Mouse (Mus musculus) heart, postnatal 14 days (tissue): ENCODE measurements around the gene Grm8. TPM values are rescaled to one million over a fixed set of nuclear protein-coding genes. Genes with fewer than 3 reads are reported as not detected.

ENCODE experiments used
- DNase-seq, 2 experiments: peaks; one replicate each; pipeline ENCODE4 v3.0.0; 2021 to 2022
- intact Hi-C: fragments of 180-260 bp; cut with DNase I; formaldehyde crosslinking; loops from one replicate; pipeline ENCODE4 v1.15.1; 2025
- long read RNA-seq, 2 experiments: library from polyadenylated mRNA; stranded (forward); transcript quantifications; one replicate each; pipeline ENCODE4 v2.0.0; 2021
- total RNA-seq, 2 experiments: library from RNA; stranded (reverse); gene quantifications; 2 replicates each; pipeline ENCODE4 v1.2.3; 2021

The Grm8 gene
- total RNA-seq = under 1 TPM; 0.07 to 0.20 TPM
- long read RNA-seq, experiment 1 = 0 reads
- long read RNA-seq, experiment 2 = 0 reads

GRCm38 (mm10) chr6:28135001-28135401, at the start of gene Grm8:
TSS of gene Grm8 (minus strand) at chr6:28135178.
- intact Hi-C loops = no loop called here
- peak; percentile 12 to 13 for DNase-seq

- peak in 1 of 2 experiments; percentile 1 for DNase-seq
- intact Hi-C loops = no loop called here
Observed at GRCm38 (mm10) chr6:28169851-28170539, 35.0 kb upstream of the Grm8 start.

GRCm38 (mm10) chr6:28160399-28160798, 25.4 kb upstream of the Grm8 start:
- intact Hi-C loops = no loop called here
- no peak for DNase-seq

GRCm38 (mm10) chr6:28146445-28146844, 11.5 kb upstream of the Grm8 start:
- intact Hi-C loops = no loop called here
- DNase-seq = no peak

GRCm38 (mm10) chr6:28142332-28142731, 7.4 kb upstream of the Grm8 start:
- no peak for DNase-seq
- intact Hi-C loops = no loop called here

- peak; percentile 77 to 82 for DNase-seq
- intact Hi-C loops = loop anchor here (2.0 kb wide), 1 partner anchor 479 kb away; no protein-coding TSS in a partner anchor
Observed at GRCm38 (mm10) chr6:28135411-28136233, 644 bp upstream of the Grm8 start.

- no peak for DNase-seq
- intact Hi-C loops = no loop called here
Observed at GRCm38 (mm10) chr6:28134251-28134801, 652 bp downstream of the Grm8 start.

GRCm38 (mm10) chr6:28133206-28134063, 1.5 kb downstream of the Grm8 start:
- intact Hi-C loops = no loop called here
- no peak for DNase-seq

- intact Hi-C loops = no loop called here
- DNase-seq = no peak
Observed at GRCm38 (mm10) chr6:28132056-28132455, 2.9 kb downstream of the Grm8 start.

- intact Hi-C loops = no loop called here
- DNase-seq = no peak
Observed at GRCm38 (mm10) chr6:28128871-28129270, 6.1 kb downstream of the Grm8 start.

GRCm38 (mm10) chr6:28115519-28115918, 19.5 kb downstream of the Grm8 start:
- DNase-seq = no peak
- intact Hi-C loops = no loop called here

GRCm38 (mm10) chr6:28114916-28115315, 20.1 kb downstream of the Grm8 start:
- intact Hi-C loops = no loop called here
- no peak for DNase-seq

- DNase-seq = no peak
- intact Hi-C loops = no loop called here
Observed at GRCm38 (mm10) chr6:28111551-28111950, 23.4 kb downstream of the Grm8 start.

GRCm38 (mm10) chr6:28102608-28103316, 32.2 kb downstream of the Grm8 start:
- intact Hi-C loops = no loop called here
- no peak for DNase-seq

GRCm38 (mm10) chr6:28100001-28100400, 35.0 kb downstream of the Grm8 start:
- intact Hi-C loops = no loop called here
- DNase-seq = no peak

- DNase-seq = no peak
- intact Hi-C loops = no loop called here
Observed at GRCm38 (mm10) chr6:28092511-28092910, 42.5 kb downstream of the Grm8 start.

GRCm38 (mm10) chr6:28091836-28092235, 43.1 kb downstream of the Grm8 start:
- DNase-seq = no peak
- intact Hi-C loops = no loop called here

GRCm38 (mm10) chr6:28090981-28091380, 44.0 kb downstream of the Grm8 start:
- DNase-seq = no peak
- intact Hi-C loops = no loop called here

- DNase-seq = no peak
- intact Hi-C loops = no loop called here
Observed at GRCm38 (mm10) chr6:28075534-28075933, 59.4 kb downstream of the Grm8 start.

- no peak for DNase-seq
- intact Hi-C loops = no loop called here
Observed at GRCm38 (mm10) chr6:28074470-28074869, 60.5 kb downstream of the Grm8 start.
